Mouse (Mus musculus) stomach, postnatal 0 days (tissue): ENCODE data around the gene Prmt8. TPM values are rescaled to one million over a fixed set of nuclear protein-coding genes. Genes with fewer than 3 reads are reported as not detected.

Experiments used
- ATAC-seq: fragments of 200-750 bp; cut with Nextera tagmentation; 2 replicates; pipeline ENCODE4 v1.8.0; 2017; ENCODE audit not compliant: low FRiP score, low TSS enrichment
- DNase-seq: peaks from one replicate; pipeline ENCODE4 v3.0.0-alpha.2; 2016; ENCODE audit warnings: low spot score
- H3K27ac ChIP-seq: fragments of 300-500 bp; sonication (generic); replicated peaks from 2 replicates; pipeline ENCODE4 v1.5.1; 2014; ENCODE audit warnings: mild to moderate bottlenecking, control low read depth
- H3K27me3 ChIP-seq: fragments of 300-500 bp; sonication (generic); 2 replicates; pipeline ENCODE4 v1.6.1; 2014; ENCODE audit warnings: low read length; ENCODE audit not compliant: control insufficient read depth, insufficient read depth
- H3K36me3 ChIP-seq: fragments of 300-500 bp; sonication (generic); 2 replicates; pipeline ENCODE4 v1.6.1; 2014; ENCODE audit warnings: low read length, mixed read lengths; ENCODE audit not compliant: control insufficient read depth, insufficient read depth
- H3K4me1 ChIP-seq: fragments of 300-500 bp; sonication (generic); replicated peaks from 2 replicates; pipeline ENCODE4 v1.6.1; 2014; ENCODE audit warnings: antibody characterized with exemption; ENCODE audit not compliant: control insufficient read depth, insufficient read depth
- H3K4me2 ChIP-seq: fragments of 300-500 bp; sonication (generic); replicated peaks from 2 replicates; pipeline ENCODE4 v1.6.1; 2014; ENCODE audit warnings: low read depth, mild to moderate bottlenecking, control low read depth, moderate library complexity
- H3K4me3 ChIP-seq: fragments of 300-500 bp; sonication (generic); 2 replicates; pipeline ENCODE4 v1.5.1; 2014; ENCODE audit warnings: low read depth, low read length, control low read depth
- H3K9ac ChIP-seq: fragments of 300-500 bp; sonication (generic); 2 replicates; pipeline ENCODE4 v1.6.1; 2014; ENCODE audit warnings: mild to moderate bottlenecking, low read length, control low read depth, mixed read lengths
- H3K9me3 ChIP-seq: fragments of 300-500 bp; sonication (generic); 2 replicates; pipeline ENCODE4 v1.6.1; 2016; ENCODE audit warnings: low read length; ENCODE audit not compliant: control insufficient read depth
- CTCF ChIP-seq: IDR thresholded peaks from 2 replicates; pipeline ENCODE4 v1.5.1; 2016; ENCODE audit warnings: antibody characterized with exemption, low read depth, mild to moderate bottlenecking, moderate library complexity
- EP300 ChIP-seq: optimal IDR thresholded peaks from 2 replicates; pipeline ENCODE3; 2016; ENCODE audit warnings: antibody characterized with exemption
- WGBS: fragments of 180-500 bp; shearing (Covaris S2); extraction: QIAGEN DNeasy Blood & Tissue Kit; methylation state at CpG from one replicate; pipeline ENCODE4 v1.1.7; 2014; 5-methylcytosine and 5-hydroxymethylcytosine counted together
- microRNA-seq: library from miRNA; unstranded; fragments of <30 nt; microRNA quantifications from one replicate; pipeline ENCODE4, GENCODE M21; 2016
- polyA plus RNA-seq: library from polyadenylated mRNA; unstranded; fragments of >200 nt; fragmentation: Nextera tagmentation; extraction: Ambion mirVana; gene quantifications from 2 replicates; pipeline ENCODE4 v1.2.1, GENCODE M21; 2015

Gene Prmt8
- polyA plus RNA-seq, 1 experiment from 2014 or later = 0.12 TPM

DNA sequence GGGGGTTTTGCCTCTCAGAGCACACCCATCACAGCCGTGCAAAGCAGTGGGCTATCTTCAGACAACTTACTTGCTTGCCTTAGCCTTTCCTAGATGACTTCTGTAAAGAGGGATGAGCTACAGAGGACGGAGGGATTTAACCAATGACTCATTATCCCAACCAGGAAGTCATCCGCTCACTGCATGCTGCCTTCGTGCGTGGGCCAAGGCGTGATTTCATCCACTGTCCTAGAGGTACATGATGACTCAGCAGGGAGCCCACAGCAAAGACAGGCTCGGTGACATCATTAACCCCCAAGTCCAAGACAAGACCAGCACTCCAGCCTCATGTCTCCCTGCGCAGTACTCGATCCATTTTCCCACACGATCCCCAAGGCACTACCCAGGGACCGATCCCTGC is 112.1 kb downstream of the Prmt8 start:
- WGBS = 89% methylated on average over 11 of the region's 11 CpGs
- no peak for TF ChIP-seq EP300
- no peak for TF ChIP-seq CTCF
- no peak for ATAC-seq
- no peak overlapping the region for H3K4me3 ChIP-seq
- H3K9ac ChIP-seq = no peak overlapping the region
- no peak for DNase-seq
- no peaks in the 10 kb centered on the region for H3K4me1 ChIP-seq
- no peak overlapping the region for H3K27ac ChIP-seq
- H3K27me3 ChIP-seq = no peaks in the 10 kb centered on the region
- H3K9me3 ChIP-seq = 0 out of 2 replicates have a peak, but pooled peaks cover 3% of the 10 kb centered on the region
- H3K4me2 ChIP-seq = no peak overlapping the region
- 0 out of 2 replicates have a peak, but pooled peaks cover 3% of the 10 kb centered on the region for H3K36me3 ChIP-seq

DNA sequence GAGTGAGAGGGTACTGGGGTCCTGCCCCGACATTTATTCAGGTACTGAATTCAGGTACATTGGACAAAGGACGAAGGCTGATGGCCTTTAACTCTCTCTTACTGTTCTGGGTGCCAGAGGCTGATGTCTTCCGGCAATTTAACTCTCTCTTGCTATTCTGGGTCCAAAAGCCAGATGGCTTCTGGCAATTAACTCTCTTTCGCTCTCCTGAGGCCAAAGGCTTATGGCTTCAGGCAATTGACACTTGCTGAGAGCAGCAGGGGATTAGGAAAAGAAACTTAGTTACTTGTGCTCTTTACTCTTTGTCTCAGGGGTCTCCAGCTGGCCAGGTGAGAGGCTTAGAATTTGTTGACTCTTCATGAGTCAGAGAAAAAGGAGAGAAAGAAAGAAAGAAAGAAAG is 113.3 kb downstream of the Prmt8 start:
- H3K27ac ChIP-seq = no peak overlapping the region
- 42% methylated on average over 4 of the region's 4 CpGs for WGBS
- no peak for ATAC-seq
- no peak overlapping the region for H3K4me2 ChIP-seq
- no peaks in the 10 kb centered on the region for H3K27me3 ChIP-seq
- no peaks in the 10 kb centered on the region for H3K4me1 ChIP-seq
- TF ChIP-seq EP300 (no peak), CTCF (no peak)
- 0 out of 2 replicates have a peak, but pooled peaks cover 3% of the 10 kb centered on the region for H3K36me3 ChIP-seq
- DNase-seq = no peak
- H3K4me3 ChIP-seq = no peak overlapping the region
- 0 out of 2 replicates have a peak, but pooled peaks cover 3% of the 10 kb centered on the region for H3K9me3 ChIP-seq
- H3K9ac ChIP-seq = no peak overlapping the region

DNA sequence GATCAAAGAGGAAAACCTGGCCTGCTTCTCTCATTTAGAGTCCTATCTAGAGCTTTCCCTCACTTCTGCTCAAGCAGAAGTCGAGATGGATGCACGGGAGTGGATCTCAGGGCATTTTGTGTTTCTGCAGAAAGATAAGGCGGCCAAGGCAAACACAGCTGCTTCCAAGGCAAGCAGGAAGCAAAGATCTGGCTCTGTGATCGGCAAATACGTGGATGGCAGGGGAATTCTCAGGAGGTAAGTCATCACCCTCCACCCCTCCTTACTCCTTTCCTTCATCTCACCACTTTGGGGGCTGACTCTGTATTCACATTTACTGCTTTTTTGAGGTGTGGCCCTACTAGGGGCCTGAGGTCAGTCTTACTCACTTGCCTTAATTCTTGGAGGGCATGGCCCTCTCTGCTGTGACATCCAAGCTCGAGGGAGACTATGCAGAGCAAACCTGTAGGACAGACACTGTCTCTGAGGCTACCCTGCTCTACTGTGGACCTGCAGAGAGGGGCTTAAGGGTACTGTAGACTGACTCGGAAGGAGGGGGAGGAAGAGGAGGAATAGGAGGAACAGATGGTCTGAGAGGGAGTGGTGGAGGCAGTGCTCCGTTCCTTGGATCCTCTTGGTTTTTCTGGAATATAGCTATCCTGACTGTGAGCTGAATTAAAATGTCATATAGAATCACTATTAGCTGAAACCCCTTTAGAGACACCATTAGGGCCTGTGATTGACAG is 128.0 kb downstream of the Prmt8 start:
- peak; percentile 56; the same call in 1 of the 2 replicates for ATAC-seq
- H3K36me3 ChIP-seq = no peaks in the 10 kb centered on the region
- peak; percentile 58 for DNase-seq

More for the DNA sequence above, 128.0 kb downstream of the Prmt8 start:
- no peak for TF ChIP-seq EP300
- no peak for TF ChIP-seq CTCF
- Histone ChIP-seq H3K27ac (no peak overlapping the region), H3K4me1 (no peaks in the 10 kb centered on the region), H3K4me2 (no peak overlapping the region), H3K9ac (no peak overlapping the region), H3K9me3 (no peaks in the 10 kb centered on the region), H3K4me3 (no peak overlapping the region), H3K27me3 (no peaks in the 10 kb centered on the region)
- 55% methylated on average over 8 of the region's 8 CpGs for WGBS

Small RNAs within 50 kb of the gene (microRNA-seq; reads per million reads assigned to microRNA genes)
- not detected for gene Mir7233

Other genes with a start within 250 kb of the Prmt8 start
- gene Cracr2a, start 208.1 kb downstream of the Prmt8 start, polyA plus RNA-seq = 0.74 and 0.96 TPM in 2 replicates
- gene Tspan11, start 118.1 kb upstream of the Prmt8 start, polyA plus RNA-seq = 2.3 and 2.4 TPM in 2 replicates